Mouse (Mus musculus) c-Kit-positive CD71-positive TER-119-positive erythroid progenitor cells, embryonic 14.5 days (primary cell): ENCODE data around the gene Sel1l2.
"Not testable (repeated sequence)": the region's sequence is repeated elsewhere in the genome, so short reads cannot be mapped to it uniquely, and the experiment has no call there.

Experiments
- DNase-seq: peaks from one replicate; pipeline ENCODE4 v3.0.0-alpha.2; 2013; ENCODE audit warnings: low spot score

Gene Sel1l2

GRCm38 (mm10) chr2:140214519-140215027 is 174.9 kb downstream of the Sel1l2 start:
- no peak for DNase-seq

GRCm38 (mm10) chr2:140203756-140204155 is 185.8 kb downstream of the Sel1l2 start:
- no peak for DNase-seq

GRCm38 (mm10) chr2:140202573-140202972 is 186.9 kb downstream of the Sel1l2 start:
- DNase-seq = no peak

GRCm38 (mm10) chr2:140200713-140201112 is 188.8 kb downstream of the Sel1l2 start:
- DNase-seq = no peak

- not testable (repeated sequence) for DNase-seq
Measured at GRCm38 (mm10) chr2:140185685-140186210, 203.8 kb downstream of the Sel1l2 start.
